Mouse (Mus musculus) activated CD4-positive, CD25-positive, alpha-beta regulatory T cell, adult 4 months (primary cell): ENCODE measurements around the gene Prkd3. TPM values are rescaled to one million over a fixed set of nuclear protein-coding genes. Genes with fewer than 3 reads are reported as not detected.
A peak's percentile ranks its signal among the peaks of the same experiment; 100 is the strongest.

ENCODE experiments used
- ATAC-seq: one replicate; pipeline ENCODE4 v1.8.0; 2017
- polyA plus RNA-seq, 2 experiments: library from polyadenylated mRNA; unstranded; fragments of 100-300 nt; shearing (Covaris generic); gene quantifications; one replicate each; pipeline ENCODE4 v1.2.1; 2017

Prkd3 gene
- polyA plus RNA-seq, 2 experiments from 2014 or later, result 5.7 to 8.2 TPM

- ATAC-seq, result no peak
Observed at GRCm38 (mm10) chr17:78999745-79000270, 20.8 kb downstream of the Prkd3 start.

GRCm38 (mm10) chr17:78999189-78999588, 21.4 kb downstream of the Prkd3 start:
- no peak for ATAC-seq

- no peak for ATAC-seq
Observed at GRCm38 (mm10) chr17:78998130-78998529, 22.5 kb downstream of the Prkd3 start.

- no peak for ATAC-seq
Observed at GRCm38 (mm10) chr17:78994931-78995820, 25.4 kb downstream of the Prkd3 start.

GRCm38 (mm10) chr17:78994382-78994781, 26.2 kb downstream of the Prkd3 start:
- no peak for ATAC-seq

- ATAC-seq, result no peak
Observed at GRCm38 (mm10) chr17:78993670-78994069, 26.9 kb downstream of the Prkd3 start.

- ATAC-seq, result no peak
Observed at GRCm38 (mm10) chr17:78992303-78993027, 28.2 kb downstream of the Prkd3 start.

- no peak for ATAC-seq
Observed at GRCm38 (mm10) chr17:78991549-78991948, 29.1 kb downstream of the Prkd3 start.

- no peak for ATAC-seq
Observed at GRCm38 (mm10) chr17:78989015-78989414, 31.6 kb downstream of the Prkd3 start.

GRCm38 (mm10) chr17:78983736-78984135, 36.9 kb downstream of the Prkd3 start:
- no peak for ATAC-seq

- no peak for ATAC-seq
Observed at GRCm38 (mm10) chr17:78983166-78983565, 37.5 kb downstream of the Prkd3 start.

- no peak for ATAC-seq
Observed at GRCm38 (mm10) chr17:78968500-78968899, 52.1 kb downstream of the Prkd3 start.

GRCm38 (mm10) chr17:78966092-78966883, 54.3 kb downstream of the Prkd3 start:
- ATAC-seq, result no peak

GRCm38 (mm10) chr17:78964387-78964786, 56.2 kb downstream of the Prkd3 start:
- ATAC-seq, result no peak

- no peak for ATAC-seq
Observed at GRCm38 (mm10) chr17:78959473-78959872, 61.1 kb downstream of the Prkd3 start.

GRCm38 (mm10) chr17:78953240-78953639, 67.4 kb downstream of the Prkd3 start:
- ATAC-seq, result no peak

- no peak for ATAC-seq
Observed at GRCm38 (mm10) chr17:78952070-78952469, 68.5 kb downstream of the Prkd3 start.

- ATAC-seq, result no peak
Observed at GRCm38 (mm10) chr17:78951225-78951624, 69.4 kb downstream of the Prkd3 start.

- no peak for ATAC-seq
Observed at GRCm38 (mm10) chr17:78942579-78942978, 78.0 kb downstream of the Prkd3 start.

- no peak for ATAC-seq
Observed at GRCm38 (mm10) chr17:78938927-78939326, 81.7 kb downstream of the Prkd3 start.

GRCm38 (mm10) chr17:78937229-78937853, 83.3 kb downstream of the Prkd3 start:
- ATAC-seq, result peak; percentile 1
